Mouse (Mus musculus) kidney, adult 18-20 months (tissue): ENCODE measurements at regions not wholly inside any gene's neighbourhood (a gene's known extent, or its start where the extent isn't known, plus 50 kb on each side); places are given as distances from the start of the nearest gene placed in this dataset.
A peak's percentile ranks its signal among the peaks of the same experiment; 100 is the strongest.
"Not testable (repeated sequence)": the region's sequence is repeated elsewhere in the genome, so short reads cannot be mapped to it uniquely, and the experiment has no call there.

Experiments
- DNase-seq: peaks from one replicate; pipeline ENCODE4 v3.0.0; 2021

DNA sequence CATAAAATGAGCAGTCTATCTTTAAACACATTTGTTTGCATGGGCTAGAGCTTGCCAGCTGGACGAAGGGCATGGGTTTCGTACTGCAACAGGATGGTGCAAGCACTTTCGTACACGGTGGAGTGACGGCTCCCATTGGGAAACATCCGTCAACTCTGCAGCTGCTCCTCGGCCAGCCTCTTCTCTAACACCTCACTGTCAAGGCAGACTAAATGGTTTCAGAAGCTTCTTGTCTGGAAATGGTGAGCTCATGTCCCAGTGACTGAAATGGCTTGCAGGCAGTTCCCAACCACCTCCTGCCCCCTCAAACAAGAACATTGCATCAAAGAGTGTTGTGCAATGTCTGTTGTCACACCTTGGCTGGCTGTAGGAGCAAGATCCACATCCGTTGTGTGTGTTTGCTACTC, 163.4 kb downstream of the Trib2 start:
- no peak for DNase-seq

DNA sequence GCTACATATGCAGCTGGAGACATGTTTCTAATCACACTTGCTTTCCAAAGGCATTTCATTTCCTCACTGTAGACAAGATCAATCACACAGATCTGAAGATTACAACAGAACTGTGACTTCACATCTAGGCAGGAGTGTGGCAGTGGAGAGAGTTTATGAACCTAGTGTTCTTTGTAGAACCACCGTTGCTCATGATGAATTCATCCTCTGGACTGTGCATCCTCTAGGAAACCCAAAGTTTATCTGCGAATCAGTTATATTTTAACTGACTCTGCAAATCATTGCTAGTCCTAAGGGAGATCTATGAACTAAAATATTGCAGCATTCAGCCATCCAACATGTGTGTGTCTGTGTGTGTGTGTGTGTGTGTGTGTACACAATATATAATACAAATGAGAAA, 165.4 kb downstream of the Trib2 start:
- DNase-seq: no peak

DNA sequence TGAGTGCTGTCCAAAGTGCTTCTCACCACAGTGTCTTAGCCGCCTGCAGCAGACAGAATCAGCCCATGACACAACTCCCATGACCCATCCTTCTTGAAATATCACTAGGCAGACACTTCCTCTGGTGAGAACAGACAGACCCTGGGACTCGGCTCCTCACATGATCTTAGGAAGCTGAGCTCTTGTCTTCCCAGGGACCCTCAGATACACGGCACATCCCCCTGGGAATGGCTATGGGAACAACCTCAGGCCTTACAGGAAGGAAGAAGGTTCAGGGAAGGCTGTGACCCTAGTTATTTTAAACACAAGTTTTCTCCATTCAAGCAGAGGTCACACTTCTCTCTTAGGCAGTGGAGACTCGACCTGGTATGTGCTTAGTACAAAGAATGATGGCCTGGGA, 166.8 kb downstream of the Trib2 start:
- no peak for DNase-seq

DNA sequence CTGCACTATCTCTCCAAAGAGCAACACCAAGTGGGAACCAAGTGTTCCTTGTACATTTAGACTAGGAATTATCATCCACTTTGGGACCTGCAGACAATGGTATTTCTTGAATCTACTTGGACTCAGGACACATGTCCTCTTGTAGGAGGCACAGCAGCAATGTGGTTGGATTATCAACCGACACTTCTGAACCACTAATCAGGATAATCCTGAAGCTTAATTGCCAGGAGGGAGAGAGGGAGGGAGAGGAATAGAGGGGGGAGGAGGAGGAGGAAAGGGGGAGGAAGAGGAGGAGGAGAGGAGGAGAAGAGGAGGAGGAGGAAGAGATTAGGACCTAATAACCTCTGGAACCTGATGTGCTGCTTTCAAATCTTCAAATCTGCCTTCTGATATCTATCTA, 167.5 kb downstream of the Trib2 start:
- no peak for DNase-seq

DNA sequence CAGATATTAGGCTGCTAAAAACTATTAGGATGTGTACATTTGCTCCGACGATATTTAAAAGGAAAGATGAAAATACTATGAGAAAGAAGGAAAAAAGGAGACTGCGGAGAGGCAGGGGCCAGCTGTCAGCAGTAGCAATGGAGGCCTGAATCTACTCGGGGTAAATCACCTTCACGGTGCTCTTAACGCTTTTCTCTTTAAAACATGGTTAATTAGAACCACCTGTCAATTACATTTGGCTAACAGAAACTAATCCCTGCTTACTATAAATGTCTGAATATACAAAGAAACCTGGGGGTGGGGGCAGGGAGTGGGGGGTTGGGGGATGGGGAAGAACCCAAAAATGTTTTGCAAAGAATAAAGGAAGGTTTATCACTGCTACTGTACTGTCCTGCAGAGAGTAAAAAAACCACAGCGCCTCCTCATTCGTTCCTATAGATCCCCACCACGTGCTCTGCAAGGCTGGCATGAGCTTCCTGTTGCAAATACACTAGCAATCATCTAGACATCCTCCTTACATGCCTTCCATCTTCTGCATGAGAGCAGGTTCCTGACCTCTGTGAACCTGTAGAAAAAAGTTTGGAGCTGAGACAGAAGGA, 172.5 kb downstream of the Trib2 start:
- DNase-seq: no peak

DNA sequence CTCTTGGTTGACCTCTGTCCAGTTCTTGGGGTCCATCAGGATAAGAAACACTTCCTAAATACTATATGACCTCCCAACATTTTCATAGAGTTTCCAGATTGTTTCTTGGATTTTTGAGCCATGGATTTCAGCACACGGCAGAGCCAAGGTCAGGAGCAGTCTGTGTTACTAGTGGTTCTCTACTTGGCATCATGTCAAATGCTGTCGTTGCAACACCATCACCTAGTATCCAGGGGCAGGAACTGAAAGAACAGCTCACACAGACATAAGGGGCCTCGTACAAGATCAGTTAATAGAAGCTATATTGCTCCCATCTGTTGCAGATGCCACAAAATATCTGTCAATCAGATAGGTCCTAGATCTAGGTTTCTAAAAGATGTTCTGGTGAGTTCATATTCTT, 173.1 kb downstream of the Trib2 start:
- DNase-seq: no peak

DNA sequence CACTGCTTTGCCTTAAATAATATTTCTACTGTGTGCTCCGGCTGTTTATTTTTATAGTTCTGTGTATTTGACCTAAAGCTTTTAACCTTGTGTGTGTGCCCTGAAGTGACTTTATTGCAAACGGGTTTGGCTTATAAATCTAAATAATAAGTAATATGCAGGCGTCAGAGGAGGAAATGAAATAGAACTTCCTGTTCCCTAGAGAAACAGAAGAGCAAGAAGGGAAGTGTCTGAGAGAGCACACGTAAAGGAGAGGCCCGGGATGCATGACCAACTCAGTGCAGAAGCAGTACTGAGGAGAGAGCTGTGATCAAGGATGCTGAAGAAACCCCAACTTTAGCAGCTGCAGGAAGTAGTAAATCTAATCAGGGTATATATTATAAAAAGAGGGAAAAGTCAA, 176.4 kb downstream of the Trib2 start:
- DNase-seq: no peak

DNA sequence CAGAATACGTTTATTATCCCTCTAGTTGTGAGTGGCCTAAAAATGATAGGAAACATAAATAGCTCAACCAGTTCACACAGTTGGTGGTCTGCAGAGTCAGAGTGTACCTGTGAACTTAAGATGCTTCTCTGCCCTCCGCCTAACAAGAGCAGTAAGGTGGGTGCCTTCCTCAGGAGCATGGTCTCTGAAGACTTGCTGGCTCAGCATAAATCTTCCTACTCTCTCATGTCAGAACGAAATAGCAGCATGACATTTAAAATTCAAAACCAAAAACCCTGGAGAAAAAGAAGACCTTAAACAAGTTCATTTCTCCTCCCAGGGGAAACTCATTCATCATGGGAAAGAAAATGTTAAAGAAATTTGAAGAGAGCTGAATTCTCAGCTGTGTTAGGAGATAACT, 186.8 kb downstream of the Trib2 start:
- no peak for DNase-seq

DNA sequence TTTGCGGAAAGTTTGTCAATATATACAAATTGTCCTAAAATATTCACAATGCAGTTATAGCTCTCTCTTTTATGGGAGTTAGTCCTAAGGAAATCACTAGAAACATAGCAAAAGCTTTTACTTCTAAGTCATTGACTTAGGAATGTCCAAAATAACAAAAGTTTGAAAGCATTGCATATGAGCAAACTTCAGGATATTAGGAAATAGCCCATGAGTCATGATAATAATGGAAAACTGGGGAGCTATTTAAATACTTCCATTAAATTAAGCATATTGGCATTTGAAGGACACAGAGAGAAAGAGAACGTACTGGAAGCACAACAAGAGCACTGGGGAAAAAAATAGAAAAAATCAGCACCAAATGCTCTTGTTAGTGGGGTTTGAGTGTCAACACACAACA, 197.2 kb downstream of the Trib2 start:
- no peak for DNase-seq

DNA sequence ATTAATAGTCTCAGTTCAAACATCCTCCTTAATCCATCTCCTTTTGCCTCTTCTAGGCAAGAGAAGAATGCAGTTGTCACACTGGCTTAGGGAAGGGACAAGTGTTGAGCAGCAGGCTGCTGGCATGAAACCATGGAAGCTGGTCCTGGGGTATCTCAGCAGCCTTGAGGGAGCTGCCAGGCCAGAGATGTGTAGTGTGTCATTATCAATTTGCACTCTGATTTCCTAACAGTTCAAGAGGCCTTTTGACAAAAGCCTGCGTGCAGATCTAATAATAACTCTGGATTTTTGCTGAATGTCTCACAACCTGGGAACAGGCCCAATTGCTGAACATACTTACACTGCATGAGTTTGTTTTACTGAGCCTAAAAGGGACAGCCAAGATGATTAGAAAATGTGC, 199.4 kb downstream of the Trib2 start:
- DNase-seq: peak; percentile 11

DNA sequence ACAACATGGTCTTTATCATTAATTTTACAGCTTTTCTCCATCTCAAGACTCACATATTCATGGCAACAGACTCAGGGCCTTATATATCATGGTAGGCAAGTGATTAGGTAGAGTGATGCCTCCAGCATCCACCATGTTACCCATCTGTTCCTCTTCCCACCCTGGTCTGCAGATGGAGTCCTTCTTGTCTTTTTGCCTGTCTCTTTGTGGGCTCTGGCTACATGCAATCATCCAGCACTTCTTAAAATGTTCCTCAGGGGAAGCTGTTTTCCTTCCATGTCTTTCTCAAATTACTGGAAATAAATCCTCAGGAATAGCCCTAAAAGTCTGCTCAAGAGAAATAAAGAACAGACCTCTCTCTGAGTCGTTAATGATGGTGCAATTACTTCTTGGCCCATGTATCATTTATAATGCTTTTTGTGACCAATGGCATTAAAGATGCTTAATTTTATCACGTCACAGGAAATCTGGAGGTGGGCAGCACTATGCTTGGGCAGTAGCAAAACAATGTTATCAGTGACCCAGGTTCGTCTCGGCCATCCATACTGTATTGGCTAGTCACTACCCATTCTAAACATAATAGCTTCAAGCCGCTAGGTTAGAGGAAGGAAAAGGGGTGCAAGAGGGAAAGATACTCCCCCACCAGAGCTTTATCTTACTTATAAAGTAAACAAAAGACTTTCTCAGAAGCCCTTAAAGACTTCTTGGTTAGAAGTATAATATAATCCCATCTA, 204.7 kb downstream of the Trib2 start:
- DNase-seq: no peak

DNA sequence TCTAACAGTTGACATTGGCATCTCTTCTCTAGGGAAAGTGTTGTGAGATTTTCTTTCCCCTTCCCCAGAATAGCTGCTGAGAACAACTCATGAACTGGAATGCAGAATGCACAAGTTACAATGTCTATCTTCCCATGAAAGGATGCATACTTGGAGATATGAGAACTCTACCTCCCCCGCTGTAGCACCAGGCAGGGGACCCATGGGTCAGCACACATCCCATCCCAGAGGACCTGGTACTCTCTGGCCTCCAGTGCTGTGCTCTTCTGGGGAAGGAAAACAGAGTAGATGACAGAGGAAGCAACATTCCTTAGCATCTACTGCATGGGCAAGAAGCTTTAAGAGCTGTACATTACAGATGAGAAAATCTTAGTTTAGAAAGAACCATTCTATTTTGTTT, 209.6 kb downstream of the Trib2 start:
- DNase-seq: no peak

DNA sequence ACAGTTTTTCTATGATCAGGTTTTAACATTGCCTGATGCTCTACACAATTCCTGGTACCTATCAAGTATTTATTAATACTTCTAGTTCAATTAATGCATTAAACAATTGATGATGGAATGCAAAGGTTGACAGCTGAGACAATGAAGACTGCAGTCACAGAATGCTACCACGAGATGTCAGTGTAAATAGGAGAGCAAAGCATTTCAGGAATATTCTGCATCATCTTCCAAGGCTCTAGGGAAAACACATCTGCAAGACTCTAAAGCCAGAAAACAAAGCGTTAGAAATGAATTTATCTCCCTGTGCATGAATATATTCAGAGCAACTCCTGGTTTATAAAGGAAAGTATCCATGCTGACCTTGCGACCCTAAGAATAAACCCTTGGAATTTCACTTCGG, 210.6 kb downstream of the Trib2 start:
- DNase-seq: no peak

DNA sequence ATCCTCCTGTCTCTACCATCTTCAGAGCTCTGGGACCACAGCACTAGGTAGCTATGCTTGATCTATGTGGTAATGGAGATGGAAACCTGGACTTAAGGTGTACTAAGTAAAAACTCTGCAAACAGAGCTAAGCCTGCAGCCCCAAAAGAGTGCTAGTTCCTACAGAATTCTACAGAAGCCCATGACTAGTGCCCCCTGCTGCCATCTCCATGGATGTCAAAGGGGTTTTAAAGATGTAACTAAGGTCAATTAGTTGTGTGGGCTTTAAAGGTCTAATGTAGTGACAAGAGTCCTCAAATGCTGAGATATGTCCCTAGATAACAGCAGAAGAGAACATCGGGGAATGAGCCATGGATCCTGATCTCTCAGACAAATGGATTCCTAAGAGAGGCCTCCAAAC, 212.1 kb downstream of the Trib2 start:
- DNase-seq: no peak

DNA sequence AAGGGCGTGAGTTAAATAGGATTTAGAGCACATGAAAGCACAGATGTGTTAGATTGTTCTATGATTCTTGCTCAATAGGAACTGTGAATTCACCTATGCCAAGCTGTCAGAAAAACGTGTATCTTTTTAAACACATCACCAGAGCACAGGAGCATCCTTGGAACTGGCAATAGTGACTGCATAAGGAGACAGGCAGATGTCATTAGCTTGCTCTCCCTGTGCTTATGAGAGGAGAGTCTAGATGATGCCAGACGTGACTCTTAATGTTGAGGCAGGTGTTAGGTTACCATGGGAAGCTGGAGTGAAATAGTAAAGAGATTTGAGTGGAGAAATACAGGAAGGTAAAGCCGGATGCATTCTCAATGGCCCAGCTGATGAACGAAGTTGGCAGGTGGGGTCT, 212.8 kb downstream of the Trib2 start:
- DNase-seq: no peak

DNA sequence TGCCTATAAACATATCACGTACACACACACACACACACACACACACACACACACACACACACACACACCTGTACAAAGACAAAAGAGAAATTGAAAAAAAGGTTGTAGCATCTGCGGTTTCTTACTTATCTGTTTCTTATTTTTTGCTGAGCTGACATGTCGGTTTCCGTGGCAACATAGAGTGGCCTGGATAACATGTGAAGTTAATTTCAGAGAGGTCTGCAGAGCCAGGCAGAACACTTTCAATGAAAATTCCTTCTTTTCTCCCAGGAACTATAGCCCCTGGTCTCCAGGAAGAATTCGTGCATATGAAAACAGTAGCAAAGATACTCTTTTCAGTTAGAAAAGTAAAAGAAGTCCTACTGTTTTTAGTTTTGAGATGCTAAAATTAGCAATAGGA, 213.4 kb downstream of the Trib2 start:
- DNase-seq: no peak

DNA sequence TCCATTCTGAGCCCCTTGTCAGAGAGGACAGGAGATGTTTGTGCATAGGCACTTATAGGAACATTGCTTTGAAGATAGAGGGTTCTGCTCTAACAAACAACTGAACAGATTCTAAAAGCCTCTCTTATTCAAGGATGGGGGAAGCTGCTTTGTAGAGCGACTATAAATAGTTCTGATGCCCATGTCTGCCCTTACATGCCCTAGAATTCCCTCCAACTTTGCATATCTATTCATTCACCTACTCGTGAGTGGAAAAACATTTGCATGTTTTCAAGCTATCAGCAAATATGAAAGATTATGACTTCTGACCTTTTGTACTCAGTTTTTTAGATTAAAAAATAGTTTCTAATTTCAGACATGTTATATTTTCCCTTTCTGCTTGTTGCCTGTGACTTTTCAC, 222.0 kb downstream of the Trib2 start:
- DNase-seq: no peak

DNA sequence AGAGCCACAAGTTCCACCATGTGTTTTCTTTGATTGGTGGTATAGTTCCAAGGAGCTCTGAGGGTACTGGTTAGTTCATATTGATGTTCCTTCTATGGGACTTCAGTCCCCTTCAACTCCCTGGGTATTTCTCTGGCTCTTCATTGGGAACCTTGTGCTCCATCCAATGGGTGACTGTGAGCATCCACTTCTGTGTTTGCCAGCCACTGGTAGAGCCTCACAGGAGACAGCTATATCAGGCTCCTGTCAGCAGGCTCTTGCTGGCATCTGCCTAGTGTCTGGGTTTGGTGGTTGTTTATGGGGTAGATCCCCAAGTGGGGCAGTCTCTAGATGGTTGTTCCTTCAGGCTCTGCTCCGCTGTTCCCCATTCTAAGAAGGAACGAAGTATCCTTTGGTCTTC, 228.9 kb downstream of the Trib2 start:
- DNase-seq: not testable (repeated sequence)

DNA sequence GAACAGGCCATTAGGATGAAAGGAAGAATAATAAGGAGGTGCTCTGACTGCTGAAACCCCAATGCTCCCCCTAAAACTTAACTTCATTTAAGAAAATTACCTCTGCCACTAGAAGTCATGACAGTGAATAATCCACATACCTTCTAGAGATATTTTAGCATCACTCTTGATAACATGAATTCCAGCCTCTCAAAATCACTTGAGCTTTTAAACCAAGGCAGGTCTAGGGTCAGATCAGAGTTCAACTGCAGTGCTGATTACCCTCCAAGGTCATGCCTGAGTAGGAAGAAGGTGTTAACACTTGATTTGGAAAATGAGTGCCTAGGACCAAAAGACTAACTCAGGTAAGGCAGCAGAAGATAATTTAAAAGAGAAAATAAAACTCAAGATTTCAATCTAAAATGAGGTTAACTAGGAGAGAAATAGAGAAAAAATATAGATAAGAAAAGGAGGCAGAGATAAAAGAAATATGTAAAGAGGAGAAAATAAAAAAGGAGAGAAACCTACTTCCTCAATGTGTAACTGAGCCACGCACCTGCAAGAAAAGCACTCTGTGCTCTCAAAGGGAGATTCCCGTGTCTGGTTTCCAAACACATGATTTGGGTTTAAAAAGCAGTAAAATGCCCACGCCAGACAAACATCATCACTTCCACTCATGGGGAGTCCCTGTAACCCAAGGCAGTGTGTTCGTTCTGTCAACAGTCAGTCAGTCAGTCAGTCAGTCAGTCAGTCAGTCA, 229.8 kb downstream of the Trib2 start:
- DNase-seq: no peak

DNA sequence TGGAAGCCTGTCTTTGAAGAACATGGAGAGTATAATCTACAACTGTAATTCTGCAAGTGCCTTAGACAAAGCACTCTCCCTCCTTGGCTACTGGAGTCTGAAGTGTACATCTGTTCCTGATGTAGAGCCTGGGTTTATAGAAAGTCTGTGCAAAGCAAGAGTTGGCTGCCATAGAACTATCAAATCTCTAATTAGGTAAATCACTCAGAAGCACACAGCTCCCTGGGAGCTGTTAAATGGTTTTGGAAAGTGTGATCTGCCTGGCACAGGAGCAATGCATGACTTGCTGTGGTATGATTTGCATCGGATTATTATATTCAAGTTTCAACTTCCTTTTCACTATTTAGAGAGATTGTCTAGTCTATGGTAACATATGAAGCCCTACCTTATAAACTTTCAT, 230.9 kb downstream of the Trib2 start:
- no peak for DNase-seq

DNA sequence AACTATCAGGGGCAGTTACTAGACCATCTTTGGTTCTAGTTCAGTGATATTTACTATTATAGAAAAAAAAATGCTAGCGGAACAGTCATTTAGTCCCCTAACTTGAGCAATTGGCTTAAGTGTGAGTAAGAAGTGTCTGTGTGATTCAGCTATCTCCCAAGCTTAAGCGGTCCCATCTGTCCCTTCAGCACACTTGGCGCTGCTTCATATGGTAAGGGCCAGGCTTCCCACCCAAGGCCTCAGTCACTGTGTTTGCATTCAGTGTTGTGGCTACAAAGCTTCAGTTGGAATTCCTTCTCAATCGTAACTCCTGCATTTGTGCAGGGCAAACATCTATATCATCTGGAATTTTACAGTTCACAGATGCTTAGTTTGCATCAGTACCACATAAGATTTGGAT, 232.0 kb downstream of the Trib2 start:
- no peak for DNase-seq

DNA sequence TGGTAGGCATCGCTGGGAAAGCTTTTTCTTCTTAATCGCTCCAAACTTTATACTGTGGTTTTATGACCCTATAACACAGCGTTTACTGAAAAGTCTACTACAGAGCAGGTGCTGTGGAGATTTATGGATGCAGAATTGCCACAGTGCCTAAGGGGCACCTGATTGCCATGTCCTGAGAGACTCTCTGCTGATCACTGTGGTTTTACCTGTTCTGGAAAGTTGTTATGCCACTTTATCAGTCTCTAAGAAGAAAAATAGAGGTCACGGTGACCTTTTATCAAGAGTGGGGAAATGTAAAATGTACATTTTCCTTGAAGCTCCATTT, 250.0 kb downstream of the Trib2 start:
- no peak for DNase-seq

DNA sequence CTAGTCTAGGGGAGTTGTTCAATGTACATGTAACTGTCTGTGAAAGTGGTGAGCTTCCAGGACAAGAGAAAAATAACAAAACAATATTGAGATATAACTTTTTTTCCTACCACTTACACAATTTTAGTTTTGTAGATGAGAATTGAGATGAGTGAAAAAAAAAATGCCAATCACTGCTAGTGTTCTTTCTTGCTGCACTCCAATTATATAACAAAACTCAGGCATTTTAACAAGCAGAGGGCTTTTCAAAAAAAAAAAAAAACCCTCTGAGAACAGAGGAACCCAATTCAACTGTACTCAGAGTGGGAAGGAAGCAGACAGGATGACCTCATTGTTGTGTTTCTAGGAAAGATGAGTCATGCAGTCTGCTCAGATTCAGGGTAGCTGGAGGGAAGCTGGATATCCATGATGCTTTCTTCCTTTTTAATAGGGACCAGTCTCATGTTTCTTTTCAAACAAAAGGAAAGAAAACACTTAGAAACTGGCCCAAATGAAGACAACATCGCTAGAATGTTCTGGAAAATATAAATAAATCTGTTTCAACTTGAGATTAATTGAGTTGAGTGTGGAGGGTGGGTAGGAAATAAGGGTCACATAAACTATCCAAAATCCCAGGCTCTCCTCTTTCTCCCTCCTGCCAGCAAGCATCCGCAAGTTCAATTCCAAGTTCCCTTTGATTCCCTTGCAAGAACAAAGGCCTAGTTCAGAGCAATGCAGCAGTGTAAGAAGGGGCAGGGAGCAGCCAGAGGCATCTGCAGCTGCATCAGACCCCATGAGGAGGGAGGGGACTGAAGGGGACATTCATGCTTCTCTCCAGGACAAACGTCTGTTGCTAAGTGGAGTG, 250.6 kb downstream of the Trib2 start:
- no peak for DNase-seq

DNA sequence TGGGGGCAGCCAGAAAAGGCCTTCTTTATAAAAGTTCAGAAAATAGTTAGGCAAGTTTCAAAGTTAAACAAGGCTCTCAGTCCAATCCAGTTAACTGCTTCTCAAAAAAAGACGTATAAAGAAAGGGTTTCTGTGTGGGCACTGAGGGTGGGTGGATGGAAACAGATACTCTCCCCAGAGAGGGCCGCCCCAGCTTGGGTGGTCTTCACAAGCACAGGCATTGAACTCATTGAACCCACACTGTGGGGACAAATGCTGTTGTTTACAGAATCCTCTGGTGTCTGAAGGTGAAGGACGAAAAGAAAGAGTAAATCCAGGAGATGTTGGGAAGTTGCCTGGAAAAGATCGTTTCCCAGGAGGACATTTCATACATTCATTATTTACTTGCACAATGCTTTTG, 253.9 kb downstream of the Trib2 start:
- no peak for DNase-seq
